Mouse (Mus musculus) MEL (cell line): Measurements from ENCODE around the gene Psme4. TPM values are rescaled to one million over a fixed set of nuclear protein-coding genes. Genes with fewer than 3 reads are reported as not detected.

Source experiments
- DNase-seq: peaks from one replicate; pipeline ENCODE4 v3.0.0; 2011; ENCODE audit warnings: low read depth, low spot score
- H3K27ac ChIP-seq: 2 replicates; pipeline ENCODE4 v1.5.1; 2012; ENCODE audit warnings: low read depth, mild to moderate bottlenecking, control low read depth, low read length, moderate library complexity; ENCODE audit not compliant: control insufficient read depth
- H3K27me3 ChIP-seq, 2 experiments: fragments of 150-350 bp in 1 of 2; sonication (generic) in 1 of 2; 2 replicates each; pipeline ENCODE4 v1.6.1; 2012; ENCODE audit warnings: low read length in 2 of 2, mild to moderate bottlenecking in 2 of 2, improper control_type of control experiment in 1 of 2, moderate library complexity in 1 of 2; ENCODE audit not compliant: insufficient read depth in 2 of 2, control insufficient read depth in 1 of 2
- H3K36me3 ChIP-seq, 2 experiments: 2 replicates each; pipeline ENCODE4 v1.6.1; 2012 to 2014; ENCODE audit warnings: low read length in 2 of 2, improper control_type of control experiment in 1 of 2, inconsistent platforms in 1 of 2, mild to moderate bottlenecking in 1 of 2; ENCODE audit not compliant: insufficient read depth in 2 of 2, control insufficient read depth in 1 of 2
- H3K4me1 ChIP-seq, 2 experiments: fragments of 150-350 bp in 1 of 2; sonication (generic) in 1 of 2; 2 replicates each; pipeline ENCODE4 v1.6.1; 2012; ENCODE audit warnings: low read length in 2 of 2, improper control_type of control experiment in 1 of 2, mild to moderate bottlenecking in 1 of 2; ENCODE audit not compliant: insufficient read depth in 2 of 2, control insufficient read depth in 1 of 2
- H3K4me3 ChIP-seq, 2 experiments: fragments of 150-350 bp in 1 of 2; sonication (generic) in 1 of 2; 2 replicates each; pipeline ENCODE4 v1.5.1; 2012; ENCODE audit warnings: low read depth in 2 of 2, low read length in 2 of 2, mild to moderate bottlenecking in 2 of 2, moderate library complexity in 2 of 2, control low read depth in 1 of 2, improper control_type of control experiment in 1 of 2; ENCODE audit not compliant: control insufficient read depth in 1 of 2, insufficient read depth in 1 of 2
- H3K79me2 ChIP-seq: 2 replicates; pipeline ENCODE4 v1.6.1; 2012; ENCODE audit warnings: mild to moderate bottlenecking, low read length, moderate library complexity; ENCODE audit not compliant: control insufficient read depth, poor library complexity, insufficient read depth
- H3K9ac ChIP-seq: 2 replicates; pipeline ENCODE4 v1.6.1; 2012; ENCODE audit warnings: low read depth, mild to moderate bottlenecking, control low read depth, low read length, moderate library complexity; ENCODE audit not compliant: control insufficient read depth, poor library complexity, severe bottlenecking
- H3K9me3 ChIP-seq: fragments of 150-350 bp; sonication (generic); replicated peaks from 2 replicates; pipeline ENCODE4 v1.6.1; 2012; ENCODE audit warnings: mild to moderate bottlenecking, low read length, improper control_type of control experiment, moderate library complexity; ENCODE audit not compliant: insufficient read depth
- BHLHE40 ChIP-seq: IDR thresholded peaks from 2 replicates; pipeline ENCODE4 v1.6.1; 2012; ENCODE audit warnings: low read depth, mild to moderate bottlenecking, inconsistent platforms, low read length, improper control_type of control experiment, borderline replicate concordance
- CHD1 ChIP-seq: IDR thresholded peaks from 2 replicates; pipeline ENCODE4 v1.6.1; 2012; ENCODE audit warnings: low read depth, mild to moderate bottlenecking, inconsistent platforms, low read length, improper control_type of control experiment
- EP300 ChIP-seq, 2 experiments: IDR thresholded peaks; 2 replicates each; pipeline ENCODE4 v1.6.1; 2011; ENCODE audit warnings: improper control_type of control experiment in 2 of 2, low read length in 2 of 2, low read depth in 1 of 2, mild to moderate bottlenecking in 1 of 2
- ETS1 ChIP-seq: IDR thresholded peaks from 2 replicates; pipeline ENCODE4 v1.6.1; 2012; ENCODE audit warnings: low read depth, mild to moderate bottlenecking, inconsistent platforms, low read length, improper control_type of control experiment, moderate library complexity
- HCFC1 ChIP-seq: IDR thresholded peaks from 2 replicates; pipeline ENCODE4 v1.6.1; 2012; ENCODE audit warnings: low read depth, mild to moderate bottlenecking, inconsistent platforms, low read length, improper control_type of control experiment, moderate library complexity
- MAFK ChIP-seq: IDR thresholded peaks from 2 replicates; pipeline ENCODE4 v1.6.1; 2011; ENCODE audit warnings: low read depth, mild to moderate bottlenecking, low read length, improper control_type of control experiment, borderline replicate concordance
- MAX ChIP-seq: IDR thresholded peaks from 2 replicates; pipeline ENCODE4 v1.6.1; 2011; ENCODE audit warnings: low read length, improper control_type of control experiment
- MEF2A ChIP-seq: IDR thresholded peaks from 2 replicates; pipeline ENCODE4 v1.6.1; 2014; ENCODE audit warnings: low read depth, mild to moderate bottlenecking, inconsistent platforms, low read length, improper control_type of control experiment; ENCODE audit not compliant: poor library complexity, insufficient replicate concordance, severe bottlenecking; ENCODE audit errors: extremely low read depth
- MXI1 ChIP-seq: IDR thresholded peaks from 2 replicates; pipeline ENCODE4 v1.6.1; 2011; ENCODE audit warnings: mild to moderate bottlenecking, low read depth, low read length, improper control_type of control experiment
- MYC ChIP-seq: IDR thresholded peaks from 2 replicates; pipeline ENCODE4 v1.6.1; 2011; ENCODE audit warnings: low read depth, mild to moderate bottlenecking, low read length, improper control_type of control experiment, moderate library complexity
- NELFE ChIP-seq: IDR thresholded peaks from 2 replicates; pipeline ENCODE4 v1.6.1; 2011; ENCODE audit warnings: low read depth, low read length, improper control_type of control experiment
- SIN3A ChIP-seq: IDR thresholded peaks from 2 replicates; pipeline ENCODE4 v1.6.1; 2012; ENCODE audit warnings: low read length, improper control_type of control experiment, inconsistent platforms
- SMC3 ChIP-seq: IDR thresholded peaks from 2 replicates; pipeline ENCODE4 v1.6.1; 2011; ENCODE audit warnings: low read depth, low read length, improper control_type of control experiment
- TBP ChIP-seq: IDR thresholded peaks from 2 replicates; pipeline ENCODE4 v1.8.0; 2011; ENCODE audit warnings: low read depth, low read length, improper control_type of control experiment
- TCF12 ChIP-seq: IDR thresholded peaks from 2 replicates; pipeline ENCODE4 v1.6.1; 2014; ENCODE audit warnings: low read depth, mild to moderate bottlenecking, inconsistent platforms, low read length, improper control_type of control experiment, moderate library complexity
- ZC3H11A ChIP-seq: IDR thresholded peaks from 2 replicates; pipeline ENCODE4 v1.6.1; 2012; ENCODE audit warnings: low read depth, mild to moderate bottlenecking, inconsistent platforms, low read length, improper control_type of control experiment
- ZKSCAN1 ChIP-seq: IDR thresholded peaks from 2 replicates; pipeline ENCODE4 v1.6.1; 2012; ENCODE audit warnings: low read depth, mild to moderate bottlenecking, inconsistent platforms, low read length, improper control_type of control experiment, moderate library complexity
- ZMIZ1 ChIP-seq: IDR thresholded peaks from 2 replicates; pipeline ENCODE4 v1.6.1; 2012; ENCODE audit warnings: low read depth, mild to moderate bottlenecking, inconsistent platforms, low read length, improper control_type of control experiment, moderate library complexity
- ZNF384 ChIP-seq: IDR thresholded peaks from 2 replicates; pipeline ENCODE4 v1.6.1; 2012; ENCODE audit warnings: low read depth, mild to moderate bottlenecking, inconsistent platforms, low read length, improper control_type of control experiment
- polyA plus RNA-seq, 2 experiments: library from polyadenylated mRNA; stranded (reverse) in 1 of 2; unstranded in 1 of 2; fragments of >175 nt in 1 of 2; fragments of >200 nt in 1 of 2; gene quantifications; 2 replicates each; pipeline versions ENCODE4 v1.2.1 to v1.2.4; 2012; ENCODE audit warnings: low replicate concordance in 2 of 2, low read depth in 1 of 2; ENCODE audit not compliant: insufficient read length in 2 of 2, insufficient read depth in 1 of 2, missing spikeins in 1 of 2
- total RNA-seq: library from RNA; depleted of rRNA; stranded (reverse); fragments of 300-350 nt; gene quantifications from 2 replicates; pipeline ENCODE4 v1.2.3, GENCODE M21; 2012

The Psme4 gene
- total and polyA plus RNA-seq, 3 experiments, result 42.5 to 96.4 (median 45.6) TPM

GRCm38 (mm10) chr11:30761381-30761780 lies 10.1 kb upstream of the Psme4 start:
- no peaks in the 10 kb centered on the region for H3K9me3 ChIP-seq
- no peaks in the 10 kb centered on the region for H3K79me2 ChIP-seq
- H3K4me3 ChIP-seq, result no peak overlapping the region
- peaks cover 0 to 3% of the 10 kb centered on the region in 2 experiments; a peak in 2 of 4 replicates for H3K27me3 ChIP-seq
- no peak for TF ChIP-seq TCF12
- TF ChIP-seq ZC3H11A, result no peak
- no peak for TF ChIP-seq SIN3A
- TF ChIP-seq ETS1, result no peak
- no peak for TF ChIP-seq MAX
- no peak for TF ChIP-seq HCFC1
- no peak for TF ChIP-seq BHLHE40
- no peak for TF ChIP-seq CHD1
- no peak for TF ChIP-seq ZMIZ1
- TF ChIP-seq NELFE, result no peak
- no peak for TF ChIP-seq ZKSCAN1
- TF ChIP-seq MYC, result no peak
- DNase-seq, result no peak
- no peaks in the 10 kb centered on the region for H3K36me3 ChIP-seq
- no peaks in the 10 kb centered on the region for H3K4me1 ChIP-seq
- H3K27ac ChIP-seq, result no peak overlapping the region
- H3K9ac ChIP-seq, result no peak overlapping the region

- H3K9me3 ChIP-seq, result no peaks in the 10 kb centered on the region
- DNase-seq, result no peak
- H3K9ac ChIP-seq, result no peak overlapping the region
- TF ChIP-seq EP300 (IDR thresholded peaks at IDR 0.05; ENCODE audit: low read depth in 1 of 2, low read length in 2 of 2) (no peak), ZNF384 (peak; percentile 31; the same call in 1 of the 2 replicates)
- TF ChIP-seq, all 39 proteins: peak for 1
- Histone ChIP-seq H3K27ac (no peak overlapping the region), H3K4me1 (no peaks in the 10 kb centered on the region), H3K27me3 (peaks cover 0 to 3% of the 10 kb centered on the region in 2 experiments; a peak in 2 of 4 replicates), H3K4me3 (no peak overlapping the region), H3K36me3 (no peaks in the 10 kb centered on the region), H3K79me2 (no peaks in the 10 kb centered on the region)
Measured at GRCm38 (mm10) chr11:30761891-30762290, 9.6 kb upstream of the Psme4 start.

- no peaks in the 10 kb centered on the region for H3K79me2 ChIP-seq
- H3K4me3 ChIP-seq, result no peak overlapping the region
- no peaks in the 10 kb centered on the region for H3K9me3 ChIP-seq
- peaks cover 0 to 1% of the 10 kb centered on the region in 2 experiments; a peak in 2 of 4 replicates for H3K36me3 ChIP-seq
- H3K27ac ChIP-seq, result no peak overlapping the region
- DNase-seq, result no peak
- H3K4me1 ChIP-seq, result peaks cover 0 to 2% of the 10 kb centered on the region in 2 experiments; a peak in 1 of 4 replicates
- TF ChIP-seq EP300 (IDR thresholded peaks at IDR 0.05; ENCODE audit: low read depth in 1 of 2, low read length in 2 of 2) (no peak), MYC (no peak), ZC3H11A (no peak), MEF2A (no peak), SMC3 (no peak), TBP (no peak), ZKSCAN1 (no peak), MXI1 (no peak), MAFK (no peak)
- H3K27me3 ChIP-seq, result peaks cover 0 to 3% of the 10 kb centered on the region in 2 experiments; a peak in 2 of 4 replicates
- H3K9ac ChIP-seq, result no peak overlapping the region
Measured at GRCm38 (mm10) chr11:30765076-30765475, 6.5 kb upstream of the Psme4 start.
